Mouse (Mus musculus) layer of hippocampus, adult 18-20 months (tissue): Measurements from ENCODE around the gene Olfr598. TPM values are rescaled to one million over a fixed set of nuclear protein-coding genes. Genes with fewer than 3 reads are reported as not detected.
"Not testable (repeated sequence)": the region's sequence is repeated elsewhere in the genome, so short reads cannot be mapped to it uniquely, and the experiment has no call there.

Experiments used
- DNase-seq, 2 experiments: peaks; one replicate each; pipeline ENCODE4 v3.0.0; 2022; ENCODE audit warnings: low spot score in 2 of 2
- long read RNA-seq: library from polyadenylated mRNA; stranded (forward); transcript quantifications from one replicate; pipeline ENCODE4 v2.0.0, GENCODE M21; 2021
- total RNA-seq, 2 experiments: library from RNA; stranded (reverse); gene quantifications; 2 replicates each; pipeline ENCODE4 v1.2.3; 2021

The Olfr598 gene
- total RNA-seq: not detected
- long read RNA-seq: 0 reads

DNA sequence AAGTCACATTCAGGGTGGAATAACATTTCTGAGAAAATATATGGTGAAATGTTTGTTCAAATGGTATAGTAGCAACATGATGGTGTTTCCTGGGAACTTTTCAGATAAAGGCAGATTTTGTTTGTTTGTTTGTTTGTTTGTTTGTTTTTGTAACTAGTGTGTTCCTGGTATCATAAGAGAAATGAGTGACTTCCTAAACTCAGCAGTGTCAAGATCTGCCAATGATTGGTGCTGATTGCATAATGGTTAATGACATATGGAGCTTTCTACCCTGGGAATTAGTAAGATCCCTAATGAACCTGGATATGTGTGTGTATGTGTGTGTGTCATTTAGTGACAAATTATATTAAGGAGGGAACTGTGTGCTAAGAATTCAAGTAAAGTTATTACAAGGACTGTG, at the start of gene Olfr598:
Gene Olfr598, plus strand, starts transcription at position 301 of the 400 bp plus-strand sequence.
- DNase-seq: no peak

DNA sequence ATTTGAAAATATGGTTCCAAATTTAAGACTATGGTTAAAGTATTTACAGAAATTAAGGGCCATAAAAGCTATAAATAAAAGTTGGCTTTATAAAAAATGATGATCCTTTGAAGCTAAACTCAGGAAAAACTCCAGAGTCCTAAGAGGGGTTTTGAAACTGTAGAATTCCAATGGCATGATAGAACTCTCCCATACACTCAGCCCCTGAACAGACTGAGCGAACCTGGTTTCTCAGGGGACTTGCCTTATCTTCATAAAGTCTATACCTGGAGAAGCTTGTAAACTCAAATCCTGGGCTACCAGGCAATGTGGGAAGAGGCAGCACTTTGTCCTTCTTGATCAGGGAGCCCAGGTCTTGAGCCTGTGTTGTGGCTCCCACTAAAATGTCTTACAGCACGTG, 18.0 kb upstream of the Olfr598 start, which contains the start of gene Olfr596:
Gene Olfr596, plus strand, starts transcription at position 301 of the 400 bp plus-strand sequence.
- not testable (repeated sequence) for DNase-seq

DNA sequence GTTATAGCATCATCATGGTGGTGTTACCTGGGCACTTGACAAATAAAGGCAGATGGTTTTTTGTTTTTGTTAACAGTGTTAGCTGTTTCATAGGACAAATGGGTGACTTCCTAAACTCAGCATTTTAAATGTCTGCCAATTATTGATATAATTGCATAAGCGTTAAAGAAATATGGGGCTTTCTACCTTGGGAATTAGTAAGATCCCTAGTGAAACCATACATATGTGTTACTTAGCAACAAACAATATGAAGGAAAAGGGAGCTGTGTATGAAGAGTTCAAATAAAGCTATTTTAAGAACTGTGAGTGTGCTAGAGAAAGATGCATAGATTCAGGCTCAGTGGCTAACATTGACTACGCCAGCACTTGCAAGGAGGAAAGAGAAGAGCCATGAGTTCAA, 7.4 kb upstream of the Olfr598 start, which contains the start of gene Olfr597:
Gene Olfr597, plus strand, starts transcription at position 301 of the 400 bp plus-strand sequence.
- DNase-seq: not testable (repeated sequence)

DNA sequence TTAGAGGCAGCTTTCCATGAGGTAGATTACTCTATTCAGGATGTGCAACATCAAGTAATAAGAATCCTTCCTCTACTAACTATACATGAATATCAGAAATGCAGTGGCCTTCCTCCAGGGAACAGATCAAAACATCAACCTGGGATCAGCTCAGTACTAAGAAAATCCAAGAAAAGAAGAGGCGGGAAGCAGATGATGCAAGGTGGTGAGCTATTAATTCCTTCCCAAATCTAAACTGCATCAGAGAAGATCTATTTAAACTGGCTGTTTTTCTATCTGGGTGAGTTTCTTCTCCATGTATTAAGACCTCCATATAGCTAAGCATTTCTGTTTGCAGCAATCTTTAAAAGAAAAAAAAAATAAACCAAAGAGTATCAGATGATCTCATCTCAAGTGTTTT, 12.2 kb downstream of the Olfr598 start, which contains the start of gene Olfr599:
Gene Olfr599, plus strand, starts transcription at position 301 of the 400 bp plus-strand sequence.
- DNase-seq: no peak

DNA sequence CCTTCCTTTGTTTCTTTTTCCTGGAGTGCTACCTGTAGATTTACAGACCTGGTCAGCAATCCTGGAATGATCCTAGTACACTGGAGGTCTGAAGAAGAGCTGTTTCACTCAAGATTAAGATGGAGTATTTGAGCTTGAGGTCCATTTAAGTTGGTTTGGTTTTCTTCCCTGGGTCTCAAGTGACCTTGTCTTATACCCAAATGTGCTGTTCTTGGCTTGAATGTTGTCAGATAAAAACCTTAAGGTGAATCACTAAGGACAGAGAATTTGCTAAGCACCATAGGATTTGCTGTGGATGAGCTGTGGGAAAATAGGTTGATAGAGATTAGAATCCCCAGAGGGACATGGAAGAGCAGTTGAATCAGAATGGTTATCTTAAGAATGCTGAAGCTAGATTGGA, 26.2 kb downstream of the Olfr598 start, which contains the start of gene Olfr600:
Gene Olfr600, minus strand, starts transcription at position 101 of the 400 bp plus-strand sequence.
- no peak for DNase-seq

DNA sequence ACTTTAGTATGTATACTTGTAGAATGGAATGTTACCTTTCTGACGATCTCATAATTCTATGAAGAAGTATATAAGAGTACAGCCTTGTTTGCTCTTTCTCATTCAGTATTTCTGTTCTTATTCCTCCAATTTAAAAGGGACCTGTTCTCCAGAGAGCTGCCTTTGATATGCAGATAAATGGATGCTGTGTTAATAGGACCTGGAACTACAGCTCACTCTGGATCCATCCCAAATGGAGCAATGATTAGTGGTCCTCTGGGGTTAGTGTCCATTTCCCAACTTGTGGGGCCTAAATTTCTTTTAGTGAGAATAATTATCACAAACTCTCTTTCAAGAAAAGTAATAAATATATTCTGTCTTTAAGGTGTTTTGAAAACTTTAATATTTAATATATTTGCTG, 39.2 kb downstream of the Olfr598 start, which contains the start of gene Olfr601:
Gene Olfr601, minus strand, starts transcription at position 101 of the 400 bp plus-strand sequence.
- DNase-seq: no peak

Other genes starting within 250 kb of the Olfr598 start
- gene Olfr584, start 241.7 kb upstream of the Olfr598 start, total RNA-seq: not detected
- not detected for gene Olfr585, start 225.8 kb upstream of the Olfr598 start, total RNA-seq
- not detected for gene Olfr586, start 197.9 kb upstream of the Olfr598 start, total RNA-seq
- gene Olfr588-ps1, start 182.7 kb upstream of the Olfr598 start, total RNA-seq: not detected
- gene Olfr589, start 167.2 kb upstream of the Olfr598 start, total RNA-seq: not detected
- not detected for gene Olfr591, start 145.2 kb upstream of the Olfr598 start, total RNA-seq
- not detected for gene Olfr592, start 138.8 kb upstream of the Olfr598 start, total RNA-seq
- not detected for gene Olfr593, start 111.7 kb upstream of the Olfr598 start, total RNA-seq
- not detected for gene Olfr594, start 106.6 kb upstream of the Olfr598 start, total RNA-seq
- gene Usp17ld, start 71.1 kb upstream of the Olfr598 start, total RNA-seq: not detected
- not detected for gene Olfr596, start 17.9 kb upstream of the Olfr598 start, total RNA-seq
- gene Olfr597, start 7.3 kb upstream of the Olfr598 start, total RNA-seq: not detected
- not detected for gene Olfr599, start 12.3 kb downstream of the Olfr598 start, total RNA-seq
- gene Olfr600, start 26.1 kb downstream of the Olfr598 start, total RNA-seq: not detected
- gene Olfr601, start 39.1 kb downstream of the Olfr598 start, total RNA-seq: not detected
- gene Olfr603, start 62.6 kb downstream of the Olfr598 start, total RNA-seq: not detected
- gene Usp17lc, start 91.5 kb downstream of the Olfr598 start, total RNA-seq: not detected
- gene Olfr605, start 121.9 kb downstream of the Olfr598 start, total RNA-seq: not detected
- gene Olfr606, start 125.5 kb downstream of the Olfr598 start, total RNA-seq: not detected
- not detected for gene Olfr607, start 140.6 kb downstream of the Olfr598 start, total RNA-seq
- not detected for gene Olfr608, start 146.3 kb downstream of the Olfr598 start, total RNA-seq
- not detected for gene Olfr609, start 174.5 kb downstream of the Olfr598 start, total RNA-seq
- gene Olfr610, start 188.6 kb downstream of the Olfr598 start, total RNA-seq: not detected
- gene Olfr611, start 197.3 kb downstream of the Olfr598 start, total RNA-seq: not detected
- gene Olfr612, start 219.1 kb downstream of the Olfr598 start, total RNA-seq: not detected
- not detected for gene Olfr613, start 224.5 kb downstream of the Olfr598 start, total RNA-seq
- not detected for gene Olfr615, start 232.5 kb downstream of the Olfr598 start, total RNA-seq
- gene Olfr616, start 245.6 kb downstream of the Olfr598 start, total RNA-seq: not detected
- gene Olfr617, start 249.5 kb downstream of the Olfr598 start, total RNA-seq: not detected